Mouse (Mus musculus): ENCODE data around the gene Spag17. TPM values are rescaled to one million over a fixed set of nuclear protein-coding genes. Genes with fewer than 3 reads are reported as not detected.

The Spag17 gene
- polyA plus RNA-seq, 1 experiment from 2014 or later = 0.03 TPM

GRCm38 (mm10) chr3:100102386-100103092 lies 217.3 kb downstream of the Spag17 start:
- no peak for ATAC-seq (ENCODE audit: insufficient read depth)
- 62% methylated on average over 3 of the region's 3 CpGs for WGBS (ENCODE audit: insufficient replicate concordance)
- H3K9me3 ChIP-seq (replicated peaks) = no peaks in the 10 kb centered on the region
- no peak overlapping the region for H3K4me3 ChIP-seq (replicated peaks)
- H3K27ac ChIP-seq (replicated peaks) = no peak overlapping the region
- no peaks in the 10 kb centered on the region for H3K36me3 ChIP-seq (replicated peaks)
- no peaks in the 10 kb centered on the region for H3K4me1 ChIP-seq (replicated peaks)
- H3K4me2 ChIP-seq = no peak overlapping the region
- no peak overlapping the region for H3K9ac ChIP-seq
- no peaks in the 10 kb centered on the region for H3K27me3 ChIP-seq

- Histone ChIP-seq H3K36me3 (replicated peaks) (no peaks in the 10 kb centered on the region), H3K4me3 (replicated peaks) (no peak overlapping the region), H3K27ac (replicated peaks) (no peak overlapping the region), H3K9ac (no peak overlapping the region), H3K4me1 (replicated peaks) (no peaks in the 10 kb centered on the region), H3K9me3 (replicated peaks) (no peaks in the 10 kb centered on the region), H3K27me3 (no peaks in the 10 kb centered on the region), H3K4me2 (no peak overlapping the region)
- no peak for ATAC-seq (ENCODE audit: insufficient read depth)
- 56% methylated on average over 2 of the region's 2 CpGs for WGBS (ENCODE audit: insufficient replicate concordance)
These were observed 221.5 kb downstream of the Spag17 start for GRCm38 (mm10) chr3:100106736-100107135.

GRCm38 (mm10) chr3:100118681-100119080 lies 233.5 kb downstream of the Spag17 start:
- WGBS (ENCODE audit: insufficient replicate concordance) = 45% methylated on average over 2 of the region's 2 CpGs
- no peak for ATAC-seq (ENCODE audit: insufficient read depth)
- H3K4me3 ChIP-seq (replicated peaks) = no peak overlapping the region

GRCm38 (mm10) chr3:100121961-100122360 lies 236.8 kb downstream of the Spag17 start:
- no peak overlapping the region for H3K9ac ChIP-seq
- no peaks in the 10 kb centered on the region for H3K4me1 ChIP-seq (replicated peaks)
- H3K4me2 ChIP-seq = no peak overlapping the region
- H3K27me3 ChIP-seq = no peaks in the 10 kb centered on the region
- no peaks in the 10 kb centered on the region for H3K36me3 ChIP-seq (replicated peaks)
- no peak overlapping the region for H3K4me3 ChIP-seq (replicated peaks)
- H3K27ac ChIP-seq (replicated peaks) = no peak overlapping the region
- no peak for ATAC-seq (ENCODE audit: insufficient read depth)
- 51% methylated on average over 2 of the region's 2 CpGs for WGBS (ENCODE audit: insufficient replicate concordance)
- no peaks in the 10 kb centered on the region for H3K9me3 ChIP-seq (replicated peaks)

More at GRCm38 (mm10) chr3:100118681-100119080, 233.5 kb downstream of the Spag17 start:
- Histone ChIP-seq H3K36me3 (replicated peaks) (no peaks in the 10 kb centered on the region), H3K27ac (replicated peaks) (no peak overlapping the region), H3K9me3 (replicated peaks) (no peaks in the 10 kb centered on the region), H3K4me2 (no peak overlapping the region), H3K27me3 (no peaks in the 10 kb centered on the region), H3K9ac (no peak overlapping the region), H3K4me1 (replicated peaks) (no peaks in the 10 kb centered on the region)

GRCm38 (mm10) chr3:100122445-100122844 lies 237.2 kb downstream of the Spag17 start:
- no peaks in the 10 kb centered on the region for H3K36me3 ChIP-seq (replicated peaks)
- no peak overlapping the region for H3K9ac ChIP-seq
- 45% methylated on average over 1 of the region's 1 CpGs for WGBS (ENCODE audit: insufficient replicate concordance)
- no peaks in the 10 kb centered on the region for H3K4me1 ChIP-seq (replicated peaks)
- no peak overlapping the region for H3K4me2 ChIP-seq
- no peak overlapping the region for H3K27ac ChIP-seq (replicated peaks)
- H3K27me3 ChIP-seq = no peaks in the 10 kb centered on the region
- H3K4me3 ChIP-seq (replicated peaks) = no peak overlapping the region
- H3K9me3 ChIP-seq (replicated peaks) = no peaks in the 10 kb centered on the region
- ATAC-seq (ENCODE audit: insufficient read depth) = no peak

GRCm38 (mm10) chr3:100160682-100161445 lies 275.7 kb downstream of the Spag17 start:
- no peaks in the 10 kb centered on the region for H3K9me3 ChIP-seq (replicated peaks)
- 71% methylated on average over 15 of the region's 15 CpGs for WGBS (ENCODE audit: insufficient replicate concordance)
- H3K4me3 ChIP-seq (replicated peaks) = peak overlapping the region; percentile 85
- H3K9ac ChIP-seq = peak overlapping the region; percentile 77
- H3K4me1 ChIP-seq (replicated peaks) = peaks cover 35% of the 10 kb centered on the region
- no peaks in the 10 kb centered on the region for H3K27me3 ChIP-seq
- H3K27ac ChIP-seq (replicated peaks) = no peak overlapping the region
- peak overlapping the region; percentile 94 for H3K4me2 ChIP-seq
- no peak for ATAC-seq (ENCODE audit: insufficient read depth)
- H3K36me3 ChIP-seq (replicated peaks) = peaks cover 38% of the 10 kb centered on the region

- H3K4me2 ChIP-seq = peak overlapping the region; percentile 94
- H3K27ac ChIP-seq (replicated peaks) = peak overlapping the region; percentile 98
- peaks cover 34% of the 10 kb centered on the region for H3K36me3 ChIP-seq (replicated peaks)
- 0 out of 2 replicates have a peak, but pooled peaks have one; percentile 1 for ATAC-seq (ENCODE audit: insufficient read depth)
- under 1% methylated on average over 35 of the region's 35 CpGs for WGBS (ENCODE audit: insufficient replicate concordance)
- peaks cover 37% of the 10 kb centered on the region for H3K4me1 ChIP-seq (replicated peaks)
- H3K4me3 ChIP-seq (replicated peaks) = peak overlapping the region; percentile 85
- H3K27me3 ChIP-seq = no peaks in the 10 kb centered on the region
- H3K9me3 ChIP-seq (replicated peaks) = no peaks in the 10 kb centered on the region
- peak overlapping the region; percentile 77 for H3K9ac ChIP-seq
These were observed 276.6 kb downstream of the Spag17 start for GRCm38 (mm10) chr3:100161665-100162314.

GRCm38 (mm10) chr3:100162315-100163105 lies 277.3 kb downstream of the Spag17 start, which contains the start of the genes Gdap2 and Wdr3:
Gene Gdap2 (plus strand): TSS chr3:100162381.
Gene Wdr3 (minus strand): TSS chr3:100162407.
- H3K4me2 ChIP-seq = peak within 1 kb of the TSS; percentile 94
- no peaks in the 10 kb centered on the region for H3K27me3 ChIP-seq
- H3K9me3 ChIP-seq (replicated peaks) = no peaks in the 10 kb centered on the region
- peak within 1 kb of the TSS; percentile 77 for H3K9ac ChIP-seq
- H3K36me3 ChIP-seq (replicated peaks) = peaks cover 29% of the 10 kb centered on the region
- peak within 1 kb of the TSS; percentile 85 for H3K4me3 ChIP-seq (replicated peaks)
- ATAC-seq (ENCODE audit: insufficient read depth) = peak; percentile 96
- peaks cover 37% of the 10 kb centered on the region for H3K4me1 ChIP-seq (replicated peaks)
- peak within 1 kb of the TSS; percentile 98 for H3K27ac ChIP-seq (replicated peaks)
- WGBS (ENCODE audit: insufficient replicate concordance) = 1% methylated on average over 55 of the region's 55 CpGs

GRCm38 (mm10) chr3:100163556-100163955 lies 278.4 kb downstream of the Spag17 start:
- Histone ChIP-seq H3K4me3 (replicated peaks) (peak overlapping the region; percentile 85), H3K4me2 (peak overlapping the region; percentile 94)
- 61% methylated on average over 2 of the region's 2 CpGs for WGBS (ENCODE audit: insufficient replicate concordance)

GRCm38 (mm10) chr3:100164991-100165390 lies 279.8 kb downstream of the Spag17 start:
- Histone ChIP-seq H3K36me3 (replicated peaks) (peaks cover 22% of the 10 kb centered on the region; the same call in 1 of the 2 replicates), H3K4me3 (replicated peaks) (no peak overlapping the region), H3K9ac (no peak overlapping the region), H3K4me1 (replicated peaks) (peaks cover 37% of the 10 kb centered on the region), H3K4me2 (peak overlapping the region; percentile 23; the same call in 1 of the 2 replicates), H3K27ac (replicated peaks) (0 out of 2 replicates have a peak overlapping the region, but pooled peaks have one; percentile 14), H3K27me3 (no peaks in the 10 kb centered on the region), H3K9me3 (replicated peaks) (no peaks in the 10 kb centered on the region)
- ATAC-seq (ENCODE audit: insufficient read depth) = no peak

More at GRCm38 (mm10) chr3:100163556-100163955, 278.4 kb downstream of the Spag17 start:
- Histone ChIP-seq H3K27me3 (no peaks in the 10 kb centered on the region), H3K9ac (no peak overlapping the region), H3K27ac (replicated peaks) (no peak overlapping the region), H3K36me3 (replicated peaks) (peaks cover 25% of the 10 kb centered on the region), H3K4me1 (replicated peaks) (peaks cover 37% of the 10 kb centered on the region), H3K9me3 (replicated peaks) (no peaks in the 10 kb centered on the region)
- no peak for ATAC-seq (ENCODE audit: insufficient read depth)

Data from liver, embryonic 15.5 days (tissue).